Mouse (Mus musculus): ENCODE results near the gene Tnik. TPM values are rescaled to one million over a fixed set of nuclear protein-coding genes. Genes with fewer than 3 reads are reported as not detected.

The Tnik gene
- polyA plus RNA-seq, 1 experiment from 2014 or later: 16.9 TPM

DNA sequence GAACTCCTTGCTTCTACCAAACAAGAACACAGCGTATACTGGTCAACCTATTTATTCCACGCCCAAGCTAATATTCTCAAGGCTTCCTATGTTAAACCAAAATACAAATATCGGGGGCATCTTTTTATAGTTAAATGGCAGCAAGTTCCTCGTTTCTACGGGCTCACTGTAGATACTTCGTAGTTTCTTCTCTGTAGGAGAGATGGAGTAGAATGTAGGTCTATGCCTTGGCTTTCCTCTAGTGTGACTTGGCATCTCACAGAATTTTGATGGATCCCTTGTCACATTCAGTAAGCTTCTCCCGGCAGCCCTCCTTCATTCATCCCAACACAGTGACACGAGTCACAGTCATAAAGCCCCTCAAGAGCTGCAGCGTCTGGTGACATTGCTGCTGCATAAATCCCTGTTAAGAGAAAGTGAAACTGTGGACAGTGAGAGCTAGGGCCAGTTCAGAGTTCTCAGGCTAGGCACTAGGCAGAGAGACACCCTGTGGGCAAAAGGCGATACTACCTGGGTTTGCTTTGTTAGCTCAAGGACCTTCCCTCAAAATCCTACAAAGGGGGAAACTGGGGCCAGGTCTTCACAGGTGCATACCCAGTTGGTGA is 280.5 kb downstream of the Tnik start:
- 72% methylated on average over 10 of the region's 10 CpGs for WGBS
- Histone ChIP-seq H3K9ac (ENCODE audit: low read length) (no peak overlapping the region), H3K9me3 (replicated peaks; ENCODE audit: control insufficient read depth, low read length) (no peaks in the 10 kb centered on the region), H3K27ac (ENCODE audit: low read length) (no peak overlapping the region), H3K36me3 (ENCODE audit: control insufficient read depth, insufficient read depth, low read length) (no peaks in the 10 kb centered on the region), H3K4me3 (replicated peaks; ENCODE audit: low read length) (no peak overlapping the region), H3K4me1 (ENCODE audit: control insufficient read depth, insufficient read depth, low read length) (no peaks in the 10 kb centered on the region), H3K27me3 (ENCODE audit: control insufficient read depth, insufficient read depth, low read length) (no peaks in the 10 kb centered on the region), H3K4me2 (ENCODE audit: low read depth, low read length) (no peak overlapping the region)
- no peak for ATAC-seq (ENCODE audit: insufficient read depth, low FRiP score)

DNA sequence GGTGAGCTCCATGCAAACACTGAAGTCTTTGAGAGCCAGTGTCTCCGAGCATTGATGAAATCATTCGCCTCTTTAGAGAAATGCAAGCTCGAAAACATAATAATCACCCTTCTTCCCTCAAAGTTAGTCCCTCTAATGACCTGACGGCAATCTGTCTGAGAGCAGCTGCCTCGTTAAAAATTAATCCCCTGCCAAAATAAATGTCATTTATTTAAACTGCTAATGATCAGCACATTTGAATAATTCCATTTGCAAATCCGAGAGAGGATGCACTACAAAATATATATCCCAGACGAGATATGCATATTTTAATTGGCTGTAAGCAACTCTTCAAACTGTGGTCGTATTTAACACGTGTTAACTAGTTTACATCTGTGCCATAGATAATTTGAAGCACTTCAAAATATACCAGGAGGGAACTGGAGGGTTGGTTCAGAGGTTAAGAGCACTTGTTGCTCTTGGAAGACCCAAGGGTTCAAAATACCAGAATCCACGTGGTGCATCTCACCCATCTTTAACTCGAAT is 281.4 kb downstream of the Tnik start:
- no peak for ATAC-seq (ENCODE audit: insufficient read depth, low FRiP score)
- H3K9ac ChIP-seq (ENCODE audit: low read length): no peak overlapping the region

DNA sequence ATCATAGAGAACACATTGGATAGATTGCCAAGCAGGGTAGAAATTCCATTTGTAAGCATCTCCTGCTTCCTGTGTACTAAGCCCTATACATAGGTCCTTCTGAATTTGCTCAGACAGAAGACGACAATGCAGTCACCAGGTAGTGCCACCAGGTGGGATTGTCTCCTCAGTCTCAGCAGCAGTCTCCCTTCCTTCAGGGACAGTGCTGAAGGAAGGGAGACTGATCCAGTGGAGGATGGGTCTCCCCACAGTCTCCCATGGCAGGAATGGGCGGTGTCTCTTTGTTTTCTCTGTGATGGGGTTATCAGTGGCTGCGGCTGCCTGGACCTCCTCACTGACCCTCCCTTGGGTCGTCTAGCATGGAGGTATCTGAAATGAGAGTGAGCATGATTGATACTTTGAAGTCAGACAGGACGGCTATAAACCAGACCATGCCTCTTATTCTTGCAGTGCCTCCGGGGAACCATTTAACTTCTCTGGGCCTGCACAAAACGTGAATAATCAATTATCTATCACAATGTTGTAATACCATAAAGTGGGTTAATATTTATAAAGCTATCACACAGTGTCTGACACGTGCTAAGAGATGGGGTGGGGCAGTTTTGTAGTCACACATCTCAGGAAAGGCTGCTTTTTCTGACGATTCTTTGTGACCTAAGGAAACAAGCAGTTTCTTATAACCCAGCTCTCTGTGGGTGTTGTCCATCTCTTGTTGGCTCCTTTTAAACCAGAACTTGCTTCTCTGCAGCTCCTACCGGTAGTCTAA is 285.1 kb downstream of the Tnik start:
- WGBS: 44% methylated on average over 10 of the region's 10 CpGs
- no peak overlapping the region for H3K9ac ChIP-seq (ENCODE audit: low read length)
- H3K27me3 ChIP-seq (ENCODE audit: control insufficient read depth, insufficient read depth, low read length): no peaks in the 10 kb centered on the region
- no peak overlapping the region for H3K4me3 ChIP-seq (replicated peaks; ENCODE audit: low read length)
- ATAC-seq (ENCODE audit: insufficient read depth, low FRiP score): no peak
- H3K9me3 ChIP-seq (replicated peaks; ENCODE audit: control insufficient read depth, low read length): no peaks in the 10 kb centered on the region
- H3K27ac ChIP-seq (ENCODE audit: low read length): no peak overlapping the region
- peaks cover 11% of the 10 kb centered on the region for H3K4me1 ChIP-seq (ENCODE audit: control insufficient read depth, insufficient read depth, low read length)
- no peak overlapping the region for H3K4me2 ChIP-seq (ENCODE audit: low read depth, low read length)
- no peaks in the 10 kb centered on the region for H3K36me3 ChIP-seq (ENCODE audit: control insufficient read depth, insufficient read depth, low read length)

More for the DNA sequence above, 281.4 kb downstream of the Tnik start:
- Histone ChIP-seq H3K4me2 (ENCODE audit: low read depth, low read length) (no peak overlapping the region), H3K9me3 (replicated peaks; ENCODE audit: control insufficient read depth, low read length) (no peaks in the 10 kb centered on the region), H3K27ac (ENCODE audit: low read length) (no peak overlapping the region), H3K27me3 (ENCODE audit: control insufficient read depth, insufficient read depth, low read length) (no peaks in the 10 kb centered on the region), H3K4me1 (ENCODE audit: control insufficient read depth, insufficient read depth, low read length) (peaks cover 4% of the 10 kb centered on the region), H3K36me3 (ENCODE audit: control insufficient read depth, insufficient read depth, low read length) (no peaks in the 10 kb centered on the region), H3K4me3 (replicated peaks; ENCODE audit: low read length) (no peak overlapping the region)
- 61% methylated on average over 11 of the region's 11 CpGs for WGBS

DNA sequence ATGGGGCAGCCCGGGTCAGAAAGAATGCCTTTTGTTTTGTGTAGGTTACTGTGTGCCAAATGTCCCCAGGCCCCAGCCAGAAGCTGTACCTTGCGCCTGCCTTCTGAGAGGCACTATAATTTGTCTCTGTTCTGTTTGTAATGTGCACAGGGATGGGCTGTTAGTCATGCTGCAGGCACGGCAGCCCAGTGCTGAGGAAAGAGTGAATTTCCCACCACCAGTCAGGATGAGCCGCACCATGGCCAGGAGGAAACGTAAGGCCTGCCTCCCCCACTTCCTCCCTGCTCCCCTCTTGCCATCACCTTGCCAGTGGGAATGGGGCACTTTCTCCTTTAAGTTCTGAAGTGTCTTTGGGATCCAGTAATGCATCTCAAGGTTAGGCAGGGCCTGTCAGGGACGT is 286.4 kb downstream of the Tnik start:
- Histone ChIP-seq H3K27ac (ENCODE audit: low read length) (peak overlapping the region; percentile 53; the same call in 1 of the 2 replicates), H3K9me3 (replicated peaks; ENCODE audit: control insufficient read depth, low read length) (no peaks in the 10 kb centered on the region)

DNA sequence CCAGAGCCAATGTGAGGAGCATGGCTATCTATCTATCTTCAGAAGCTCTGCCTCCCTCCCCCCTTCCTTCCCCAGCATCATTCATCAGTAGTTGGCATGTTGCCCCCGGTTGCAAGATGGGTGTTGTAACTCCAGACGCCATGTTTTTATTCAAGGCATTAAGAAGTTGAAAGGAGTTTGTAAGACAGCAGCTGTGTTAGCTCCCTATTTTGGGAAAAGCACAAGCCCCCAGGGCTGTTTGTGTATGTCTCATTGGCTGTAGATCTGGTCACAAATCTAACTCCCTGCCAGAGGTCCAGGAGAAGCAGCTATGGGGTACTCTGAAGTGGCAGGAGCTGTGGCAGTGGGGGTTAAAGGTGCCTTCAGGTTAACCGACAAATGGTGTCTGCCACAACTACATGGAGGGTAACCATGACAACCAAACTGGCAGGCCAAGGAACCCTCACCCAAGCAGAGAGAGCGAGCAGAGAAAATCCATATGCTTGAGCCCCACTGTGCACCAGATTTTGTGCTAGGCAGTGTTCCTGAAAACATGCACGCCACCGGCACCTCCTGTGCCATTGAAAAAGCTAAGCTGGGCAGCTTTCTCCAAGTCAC is 287.6 kb downstream of the Tnik start:
- peak; percentile 44; the same call in 1 of the 2 replicates for ATAC-seq (ENCODE audit: insufficient read depth, low FRiP score)
- H3K27me3 ChIP-seq (ENCODE audit: control insufficient read depth, insufficient read depth, low read length): no peaks in the 10 kb centered on the region
- H3K4me1 ChIP-seq (ENCODE audit: control insufficient read depth, insufficient read depth, low read length): peaks cover 14% of the 10 kb centered on the region
- H3K27ac ChIP-seq (ENCODE audit: low read length): no peak overlapping the region
- no peak overlapping the region for H3K4me2 ChIP-seq (ENCODE audit: low read depth, low read length)
- no peak overlapping the region for H3K9ac ChIP-seq (ENCODE audit: low read length)
- H3K4me3 ChIP-seq (replicated peaks; ENCODE audit: low read length): no peak overlapping the region
- no peaks in the 10 kb centered on the region for H3K36me3 ChIP-seq (ENCODE audit: control insufficient read depth, insufficient read depth, low read length)
- 42% methylated on average over 6 of the region's 6 CpGs for WGBS
- no peaks in the 10 kb centered on the region for H3K9me3 ChIP-seq (replicated peaks; ENCODE audit: control insufficient read depth, low read length)

More for the DNA sequence above, 286.4 kb downstream of the Tnik start:
- H3K4me1 ChIP-seq (ENCODE audit: control insufficient read depth, insufficient read depth, low read length): peaks cover 11% of the 10 kb centered on the region
- no peaks in the 10 kb centered on the region for H3K27me3 ChIP-seq (ENCODE audit: control insufficient read depth, insufficient read depth, low read length)
- H3K4me2 ChIP-seq (ENCODE audit: low read depth, low read length): no peak overlapping the region
- no peaks in the 10 kb centered on the region for H3K36me3 ChIP-seq (ENCODE audit: control insufficient read depth, insufficient read depth, low read length)
- no peak for ATAC-seq (ENCODE audit: insufficient read depth, low FRiP score)
- no peak overlapping the region for H3K9ac ChIP-seq (ENCODE audit: low read length)
- 35% methylated on average over 6 of the region's 6 CpGs for WGBS
- H3K4me3 ChIP-seq (replicated peaks; ENCODE audit: low read length): no peak overlapping the region

DNA sequence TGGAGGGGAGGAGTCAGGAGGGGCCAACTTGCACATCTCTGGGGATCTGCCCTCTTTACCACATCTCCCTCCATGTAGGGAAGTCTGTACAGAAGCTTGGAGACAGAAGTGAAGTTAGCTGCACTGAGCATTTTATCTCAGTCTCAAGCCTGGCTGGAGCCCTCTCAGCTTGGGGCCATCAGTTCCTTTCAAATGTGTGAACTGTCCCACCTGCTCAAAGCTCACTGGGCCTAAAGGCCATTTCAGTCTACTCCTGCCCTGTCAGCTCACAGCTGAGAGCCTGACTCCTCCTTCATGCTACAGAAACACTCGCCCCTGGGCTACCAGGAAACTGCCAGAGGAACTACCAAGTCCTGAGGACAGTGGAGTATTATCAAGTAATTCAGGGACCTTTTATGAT is 288.7 kb downstream of the Tnik start:
- WGBS: 54% methylated on average over 1 of the region's 1 CpGs
- no peaks in the 10 kb centered on the region for H3K27me3 ChIP-seq (ENCODE audit: control insufficient read depth, insufficient read depth, low read length)
- H3K4me3 ChIP-seq (replicated peaks; ENCODE audit: low read length): no peak overlapping the region
- H3K9ac ChIP-seq (ENCODE audit: low read length): no peak overlapping the region
- H3K9me3 ChIP-seq (replicated peaks; ENCODE audit: control insufficient read depth, low read length): no peaks in the 10 kb centered on the region
- peaks cover 17% of the 10 kb centered on the region for H3K4me1 ChIP-seq (ENCODE audit: control insufficient read depth, insufficient read depth, low read length)
- H3K4me2 ChIP-seq (ENCODE audit: low read depth, low read length): no peak overlapping the region
- no peak overlapping the region for H3K27ac ChIP-seq (ENCODE audit: low read length)
- no peak for ATAC-seq (ENCODE audit: insufficient read depth, low FRiP score)
- H3K36me3 ChIP-seq (ENCODE audit: control insufficient read depth, insufficient read depth, low read length): no peaks in the 10 kb centered on the region

DNA sequence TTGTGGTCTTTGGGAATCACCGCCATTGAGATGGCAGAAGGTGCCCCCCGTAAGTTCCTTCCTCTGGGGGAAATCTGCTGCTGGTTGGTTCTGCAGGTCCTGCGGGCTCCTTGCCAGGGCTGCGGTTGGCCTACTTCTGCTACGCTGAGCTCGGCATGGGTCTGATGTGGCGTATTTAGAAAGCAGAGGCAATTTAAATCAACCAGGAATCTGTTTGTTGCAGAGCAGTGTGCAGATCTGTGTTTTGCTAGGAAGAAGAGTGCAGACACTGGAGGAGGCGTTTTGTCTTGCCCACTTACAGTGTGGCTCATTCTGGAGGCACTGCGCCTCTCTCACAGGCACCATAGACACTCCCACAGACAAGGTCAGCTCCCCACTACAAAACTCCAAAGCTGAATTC is 291.9 kb downstream of the Tnik start:
- Histone ChIP-seq H3K27me3 (ENCODE audit: control insufficient read depth, insufficient read depth, low read length) (no peaks in the 10 kb centered on the region), H3K4me3 (replicated peaks; ENCODE audit: low read length) (no peak overlapping the region), H3K9ac (ENCODE audit: low read length) (no peak overlapping the region), H3K36me3 (ENCODE audit: control insufficient read depth, insufficient read depth, low read length) (no peaks in the 10 kb centered on the region), H3K9me3 (replicated peaks; ENCODE audit: control insufficient read depth, low read length) (no peaks in the 10 kb centered on the region), H3K4me2 (ENCODE audit: low read depth, low read length) (no peak overlapping the region), H3K4me1 (ENCODE audit: control insufficient read depth, insufficient read depth, low read length) (peaks cover 15% of the 10 kb centered on the region; the same call in 1 of the 2 replicates), H3K27ac (ENCODE audit: low read length) (no peak overlapping the region)
- ATAC-seq (ENCODE audit: insufficient read depth, low FRiP score): no peak
- 85% methylated on average over 9 of the region's 9 CpGs for WGBS

DNA sequence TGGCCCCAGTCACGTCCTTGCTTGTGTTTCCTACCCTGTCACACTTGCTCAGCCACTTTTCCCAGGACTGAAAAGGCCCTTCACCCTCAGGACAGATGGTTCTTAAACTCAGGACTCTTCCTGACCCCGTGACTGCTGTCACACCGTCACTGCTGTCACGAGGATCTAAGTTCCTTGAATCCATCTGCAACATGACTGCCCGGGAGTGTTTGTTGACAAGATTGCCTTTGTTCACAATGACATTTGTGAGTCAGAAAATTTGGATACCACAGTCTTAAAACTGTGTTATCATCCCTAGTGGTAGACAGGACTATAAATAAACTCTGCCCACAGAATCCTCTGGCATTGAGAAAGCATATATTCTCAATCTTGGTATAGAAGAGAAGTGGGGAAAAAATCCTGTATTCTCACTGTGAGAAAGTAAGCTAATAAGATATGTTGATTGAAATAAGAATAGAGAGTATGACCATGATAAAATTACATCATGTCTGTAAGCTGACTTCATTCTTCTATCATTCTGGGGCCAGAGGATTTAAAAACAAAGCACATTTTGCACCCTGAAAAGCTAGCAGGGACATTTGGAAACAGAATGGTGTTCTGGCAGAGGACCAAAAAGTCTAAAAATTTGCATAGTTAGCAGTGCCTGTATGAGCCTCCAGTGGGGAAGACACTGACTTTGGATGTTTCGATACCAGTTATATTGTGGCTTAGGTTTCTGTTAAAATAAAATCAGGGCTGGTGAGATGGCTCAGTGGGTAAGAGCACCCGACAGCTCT is 293.0 kb downstream of the Tnik start:
- Histone ChIP-seq H3K4me1 (ENCODE audit: control insufficient read depth, insufficient read depth, low read length) (peaks cover 13% of the 10 kb centered on the region; the same call in 1 of the 2 replicates), H3K27me3 (ENCODE audit: control insufficient read depth, insufficient read depth, low read length) (no peaks in the 10 kb centered on the region), H3K4me3 (replicated peaks; ENCODE audit: low read length) (no peak overlapping the region), H3K36me3 (ENCODE audit: control insufficient read depth, insufficient read depth, low read length) (no peaks in the 10 kb centered on the region), H3K9me3 (replicated peaks; ENCODE audit: control insufficient read depth, low read length) (no peaks in the 10 kb centered on the region), H3K9ac (ENCODE audit: low read length) (no peak overlapping the region), H3K4me2 (ENCODE audit: low read depth, low read length) (no peak overlapping the region), H3K27ac (ENCODE audit: low read length) (0 out of 2 replicates have a peak overlapping the region, but pooled peaks have one; percentile 26)
- WGBS: 47% methylated on average over 7 of the region's 7 CpGs
- ATAC-seq (ENCODE audit: insufficient read depth, low FRiP score): no peak
